Mouse (Mus musculus): Measurements from ENCODE around the gene Gripap1.

- TF ChIP-seq EP300 (IDR thresholded peaks at IDR 0.05), result no peak
- no peak for TF ChIP-seq CTCF (IDR thresholded peaks at IDR 0.05)
These were observed 73.6 kb downstream of the Gripap1 start for GRCm38 (mm10) chrX:7863181-7863580.

Data from lung, postnatal 0 days (tissue).